Mouse (Mus musculus) ovary, postnatal 14 days (tissue): ENCODE results near the gene Slc26a6.

Experiments used
- DNase-seq: peaks from one replicate; pipeline ENCODE4 v3.0.0; 2022; ENCODE audit warnings: low spot score

Slc26a6 gene

DNA sequence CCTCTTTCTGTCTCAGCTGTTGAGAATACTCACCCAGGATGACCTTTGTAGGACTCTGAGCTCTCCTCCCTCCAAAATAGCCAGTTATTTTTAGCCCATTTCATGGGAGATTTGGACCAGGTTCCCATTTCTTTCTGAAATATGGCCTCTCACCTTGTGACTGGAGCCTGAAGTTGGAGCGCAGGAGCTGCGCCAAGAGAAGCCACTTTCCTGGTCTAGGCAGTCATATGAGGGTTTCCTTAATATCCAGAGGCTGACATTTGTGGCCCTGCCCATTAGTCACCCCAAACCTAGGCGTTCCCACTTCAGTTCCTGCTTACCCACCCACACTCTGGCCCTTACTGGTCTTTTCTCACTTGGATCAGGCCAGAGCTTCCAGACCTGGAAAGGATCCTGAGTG, at the start of gene Slc26a6:
Slc26a6 (plus strand) TSS at position 308 of the 400 bp plus-strand sequence.
- no peak for DNase-seq

DNA sequence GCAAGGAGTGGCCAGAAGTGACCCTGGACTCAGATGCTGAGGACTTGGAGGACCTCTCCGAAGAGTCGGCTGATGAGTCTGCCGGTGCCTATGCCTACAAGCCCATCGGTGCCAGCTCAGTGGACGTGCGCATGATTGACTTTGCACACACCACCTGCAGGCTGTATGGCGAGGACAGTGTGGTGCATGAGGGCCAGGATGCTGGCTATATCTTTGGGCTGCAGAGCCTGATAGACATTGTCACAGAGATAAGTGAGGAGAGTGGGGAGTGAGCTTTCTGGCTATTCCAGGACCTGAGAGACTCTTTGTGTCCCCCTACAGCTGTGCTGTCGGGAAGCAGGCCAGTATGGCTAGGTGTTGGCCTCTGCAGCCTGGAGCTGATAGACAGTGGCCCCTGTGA, 47.3 kb upstream of the Slc26a6 start:
- DNase-seq, result no peak

DNA sequence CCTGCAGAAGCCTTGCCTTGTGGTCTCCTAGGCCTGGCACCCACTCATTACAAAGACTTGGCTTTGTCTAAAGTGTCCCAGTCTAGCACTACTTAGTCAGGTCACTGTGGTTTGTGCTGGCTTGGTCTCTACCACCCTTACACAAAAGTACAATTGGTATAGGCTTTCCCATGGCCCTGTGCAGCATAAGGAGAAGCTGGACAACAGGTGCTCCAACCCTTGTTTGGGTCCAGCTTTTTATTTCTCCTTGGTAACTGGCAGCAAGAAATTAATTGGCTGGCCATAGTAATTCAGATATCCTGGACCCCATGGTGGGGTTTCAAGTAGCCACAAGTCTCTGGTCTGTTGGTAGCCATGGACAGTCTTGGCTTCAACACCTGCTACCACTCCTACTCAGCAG, 46.7 kb upstream of the Slc26a6 start:
- DNase-seq, result no peak

DNA sequence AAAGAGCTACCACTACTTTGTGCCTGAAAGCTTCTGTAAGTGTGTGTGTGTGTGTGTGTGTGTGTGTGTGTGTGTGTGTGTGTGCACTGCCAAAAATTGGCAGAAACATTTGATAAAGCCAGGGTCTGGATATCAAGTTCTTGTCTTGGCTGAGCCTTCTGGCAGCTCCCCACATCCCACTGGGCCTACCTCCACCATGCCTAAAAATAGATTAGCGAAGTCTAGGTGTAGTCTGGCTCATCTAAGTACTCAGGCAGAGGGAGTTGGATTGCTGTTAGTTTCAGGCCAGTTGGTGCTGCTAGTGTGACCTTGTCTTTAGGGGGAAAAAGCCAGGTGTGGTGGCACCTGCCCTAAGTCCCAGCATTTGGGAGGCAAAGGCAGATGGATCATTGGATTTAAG, 46.3 kb upstream of the Slc26a6 start:
- DNase-seq, result no peak

DNA sequence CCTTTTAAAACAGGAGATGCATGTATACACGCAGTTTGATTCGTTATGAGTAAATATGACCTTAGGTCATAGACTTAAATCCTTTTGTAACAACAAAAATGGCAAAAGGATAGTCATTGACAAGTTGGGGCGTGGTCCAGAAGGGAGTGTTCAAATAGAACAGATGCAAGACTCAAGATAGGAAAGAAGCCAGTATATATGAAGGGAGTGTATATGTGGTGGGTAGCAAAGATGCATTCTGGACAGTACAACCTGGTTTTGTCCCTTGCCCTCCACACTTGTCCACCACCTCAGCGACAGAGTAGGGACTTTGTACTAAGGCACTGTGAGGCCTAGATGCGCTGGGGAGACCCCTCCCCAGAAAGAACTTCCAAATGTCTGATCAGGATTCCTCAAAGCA, 45.4 kb upstream of the Slc26a6 start:
- DNase-seq, result no peak

DNA sequence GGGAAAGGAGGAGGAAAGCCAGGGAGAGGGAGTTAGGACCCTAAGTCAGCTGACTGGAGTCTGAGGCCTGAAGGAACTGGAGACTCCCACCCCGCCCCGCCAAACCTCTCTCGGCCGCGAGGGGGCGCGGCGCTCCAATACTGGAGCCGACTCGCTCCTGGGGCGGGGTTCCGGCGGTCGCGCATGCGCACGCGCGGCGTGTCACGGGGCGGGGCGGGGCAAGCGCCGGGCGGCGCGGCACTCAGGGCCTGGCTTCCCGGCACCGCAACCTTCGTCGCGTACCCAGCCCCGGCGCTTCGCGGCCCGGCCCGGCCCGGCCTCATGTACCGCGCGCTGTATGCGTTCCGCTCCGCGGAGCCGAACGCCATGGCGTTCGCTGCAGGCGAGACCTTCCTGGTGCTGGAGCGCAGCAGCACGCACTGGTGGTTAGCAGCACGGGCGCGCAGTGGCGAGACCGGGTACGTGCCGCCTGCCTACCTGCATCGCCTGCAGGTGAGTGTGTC, 44.9 kb upstream of the Slc26a6 start, which contains the start of gene Nckipsd:
Nckipsd (plus strand) TSS at position 206 of the 503 bp plus-strand sequence.
- peak; percentile 96 for DNase-seq

DNA sequence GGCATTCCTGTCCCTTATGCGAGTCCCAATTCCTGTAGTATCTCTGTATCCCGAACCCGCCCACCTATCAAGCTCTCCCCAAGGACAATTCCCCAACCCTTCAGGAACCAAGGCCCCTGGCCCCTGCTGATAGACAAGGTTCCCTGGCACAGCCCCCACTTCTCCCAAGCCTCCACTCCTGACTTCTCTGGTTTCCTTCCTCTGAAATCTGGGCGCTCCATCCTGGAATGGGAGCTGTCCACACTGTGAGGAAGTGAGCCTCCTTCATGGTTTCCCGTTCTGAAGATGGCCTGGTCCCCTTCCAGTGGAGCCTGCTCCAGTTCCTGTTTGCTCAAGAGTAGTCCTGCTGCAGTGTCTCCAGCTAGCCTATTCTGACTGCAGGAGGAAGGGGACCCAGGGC, 43.9 kb upstream of the Slc26a6 start:
- no peak for DNase-seq

DNA sequence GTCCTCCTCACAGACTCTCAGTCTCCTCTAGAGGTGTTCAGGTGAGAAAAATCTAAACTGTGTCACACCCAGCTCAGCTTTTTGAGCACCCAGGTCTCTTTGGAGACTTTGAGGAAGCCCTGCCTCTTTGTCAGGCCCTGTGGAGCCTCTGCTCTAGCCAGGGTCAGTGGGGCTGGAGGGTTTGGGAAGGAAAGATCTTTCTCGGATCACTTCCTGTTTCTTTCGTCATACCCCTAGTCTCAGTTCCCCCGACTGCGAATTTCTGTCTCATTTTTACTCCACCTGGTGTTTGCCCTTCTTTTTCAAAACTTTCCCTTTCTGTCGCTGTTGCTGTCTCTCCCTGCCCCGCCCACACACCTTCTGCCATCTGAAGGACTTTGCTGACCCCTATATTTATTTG, 43.4 kb upstream of the Slc26a6 start:
- no peak for DNase-seq

DNA sequence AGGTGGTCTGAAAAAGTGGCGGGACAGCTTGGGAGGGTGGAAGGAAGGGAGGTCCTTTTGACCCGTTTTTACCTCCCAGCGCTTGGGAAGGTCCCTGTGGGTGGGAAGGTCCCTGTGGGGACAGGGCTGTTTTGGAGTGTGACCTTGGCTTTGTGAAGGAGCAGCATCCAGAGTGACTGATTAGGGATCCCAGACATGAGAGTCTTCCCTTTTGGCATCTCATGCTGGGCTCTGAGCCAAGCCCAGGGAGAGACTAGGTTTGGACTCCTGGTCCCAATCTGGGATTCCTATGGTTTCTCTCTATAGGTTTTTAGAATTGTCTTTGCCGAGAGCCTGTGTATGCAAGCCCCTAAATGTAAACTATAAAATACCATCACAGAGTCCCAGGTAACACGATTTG, 42.6 kb upstream of the Slc26a6 start:
- DNase-seq, result no peak

DNA sequence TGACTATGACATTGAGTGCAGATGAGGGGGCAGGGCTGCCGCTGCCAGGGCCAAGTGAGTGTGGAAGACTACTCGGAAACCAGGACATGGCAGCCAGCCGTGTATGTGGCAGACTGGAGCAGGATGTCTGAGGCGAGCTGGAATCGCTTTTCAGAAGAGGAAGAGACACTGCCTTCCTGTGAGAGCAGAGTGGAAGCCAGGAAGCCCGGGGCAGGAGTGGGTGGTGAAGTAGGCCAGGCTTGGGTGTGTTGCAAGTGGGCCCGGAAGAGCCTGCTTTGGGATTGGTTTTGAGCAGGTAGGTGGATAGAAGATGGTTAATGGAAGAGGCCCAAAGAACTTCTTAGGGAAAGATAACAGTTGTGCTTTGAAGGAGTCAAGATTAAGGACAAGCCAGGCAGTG, 37.5 kb upstream of the Slc26a6 start:
- no peak for DNase-seq

DNA sequence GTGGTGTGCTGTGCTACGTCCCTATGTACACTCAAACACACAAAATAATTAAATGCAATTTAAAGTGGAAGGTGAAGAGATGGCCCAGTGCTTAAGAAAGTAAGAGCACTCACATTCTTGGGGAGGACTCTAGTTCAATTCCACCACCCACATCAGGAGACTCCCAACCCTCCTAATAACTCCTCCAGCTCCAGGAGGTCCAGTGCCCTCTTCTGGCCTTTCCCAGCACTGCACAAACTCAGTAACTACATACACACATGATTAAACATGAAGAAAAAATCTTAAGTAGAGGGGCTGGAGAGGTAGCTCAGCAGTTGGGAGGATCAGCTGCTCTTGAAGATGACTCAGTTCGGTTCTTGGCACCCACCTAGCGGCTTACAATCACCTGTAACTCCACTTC, 33.6 kb upstream of the Slc26a6 start:
- DNase-seq, result no peak

DNA sequence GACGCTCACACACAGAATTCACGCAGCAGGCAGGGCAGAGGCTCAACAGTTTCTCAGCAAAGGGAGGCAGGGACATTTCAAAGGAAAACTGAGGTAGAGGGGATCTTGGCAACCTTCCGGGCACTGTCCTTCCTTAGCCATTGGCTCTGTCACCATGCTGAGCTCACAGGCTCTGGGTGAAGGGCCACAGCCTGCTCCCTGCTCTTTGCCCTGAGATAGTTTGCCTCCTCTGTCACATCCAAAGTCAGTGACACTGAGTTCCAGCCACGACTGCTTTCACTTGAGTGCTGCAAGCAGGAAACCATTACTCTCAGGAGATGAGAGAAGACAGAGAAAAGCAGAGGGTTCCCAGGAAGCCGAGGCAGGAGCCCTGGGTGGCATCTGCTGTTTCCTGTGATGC, 33.0 kb upstream of the Slc26a6 start:
- DNase-seq, result no peak

DNA sequence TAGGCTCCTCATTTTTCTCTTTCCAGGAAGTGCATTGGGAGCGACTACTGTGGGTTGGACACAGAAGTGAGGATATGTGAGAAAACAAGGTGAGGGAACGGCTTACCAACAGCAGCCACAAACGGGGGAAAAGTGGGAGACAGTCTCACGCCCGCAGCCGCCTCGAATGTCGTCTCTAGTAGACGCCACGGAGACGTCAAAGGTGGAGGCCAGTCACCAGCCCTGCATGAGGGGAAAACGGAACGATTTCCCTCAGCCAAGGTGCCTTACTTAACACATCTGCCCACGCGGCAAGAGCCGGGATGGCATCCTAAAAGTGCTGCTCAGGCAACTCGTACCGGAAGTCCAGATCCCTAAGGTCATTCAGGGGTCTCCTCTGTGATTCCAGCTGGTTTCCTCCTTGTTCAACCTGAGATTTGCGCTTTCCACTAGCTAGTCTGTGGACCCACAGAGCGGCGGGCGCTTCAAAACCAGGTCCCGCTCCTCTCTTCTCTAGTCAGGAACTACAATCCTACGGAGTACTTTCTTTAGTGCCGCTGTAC, 28.9 kb upstream of the Slc26a6 start:
- DNase-seq, result no peak

DNA sequence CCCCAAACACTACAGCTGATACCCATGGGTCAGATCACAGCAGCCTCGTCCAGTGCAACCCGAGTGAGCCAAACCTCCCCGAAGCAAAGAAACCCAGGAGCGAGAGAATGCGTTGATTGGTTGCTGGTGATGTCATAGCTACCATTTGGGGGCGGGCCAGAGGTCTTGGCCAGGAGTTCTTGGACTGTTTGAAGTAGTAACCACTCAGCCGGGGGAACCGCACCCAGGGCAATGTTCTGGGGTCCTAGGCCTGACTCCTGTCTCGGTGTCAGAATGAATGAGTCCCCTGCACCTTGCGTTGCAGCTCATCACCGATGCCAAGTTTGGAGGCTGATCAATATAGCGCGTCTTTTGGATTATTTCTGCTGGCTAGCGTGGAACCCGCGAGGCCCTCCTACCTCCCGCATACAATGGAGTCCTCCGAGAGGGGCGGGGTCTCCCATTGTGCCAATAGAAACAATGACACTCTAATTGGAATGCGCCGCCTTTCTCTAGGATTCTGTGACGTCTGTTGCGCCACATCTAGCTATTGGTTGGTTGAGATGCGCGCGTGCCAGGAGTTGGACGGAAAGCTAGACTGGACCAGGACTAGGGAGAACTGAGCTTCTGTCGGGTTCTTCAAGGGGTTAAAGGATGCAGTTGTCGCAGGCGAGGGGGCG, 28.2 kb upstream of the Slc26a6 start:
- no peak for DNase-seq

DNA sequence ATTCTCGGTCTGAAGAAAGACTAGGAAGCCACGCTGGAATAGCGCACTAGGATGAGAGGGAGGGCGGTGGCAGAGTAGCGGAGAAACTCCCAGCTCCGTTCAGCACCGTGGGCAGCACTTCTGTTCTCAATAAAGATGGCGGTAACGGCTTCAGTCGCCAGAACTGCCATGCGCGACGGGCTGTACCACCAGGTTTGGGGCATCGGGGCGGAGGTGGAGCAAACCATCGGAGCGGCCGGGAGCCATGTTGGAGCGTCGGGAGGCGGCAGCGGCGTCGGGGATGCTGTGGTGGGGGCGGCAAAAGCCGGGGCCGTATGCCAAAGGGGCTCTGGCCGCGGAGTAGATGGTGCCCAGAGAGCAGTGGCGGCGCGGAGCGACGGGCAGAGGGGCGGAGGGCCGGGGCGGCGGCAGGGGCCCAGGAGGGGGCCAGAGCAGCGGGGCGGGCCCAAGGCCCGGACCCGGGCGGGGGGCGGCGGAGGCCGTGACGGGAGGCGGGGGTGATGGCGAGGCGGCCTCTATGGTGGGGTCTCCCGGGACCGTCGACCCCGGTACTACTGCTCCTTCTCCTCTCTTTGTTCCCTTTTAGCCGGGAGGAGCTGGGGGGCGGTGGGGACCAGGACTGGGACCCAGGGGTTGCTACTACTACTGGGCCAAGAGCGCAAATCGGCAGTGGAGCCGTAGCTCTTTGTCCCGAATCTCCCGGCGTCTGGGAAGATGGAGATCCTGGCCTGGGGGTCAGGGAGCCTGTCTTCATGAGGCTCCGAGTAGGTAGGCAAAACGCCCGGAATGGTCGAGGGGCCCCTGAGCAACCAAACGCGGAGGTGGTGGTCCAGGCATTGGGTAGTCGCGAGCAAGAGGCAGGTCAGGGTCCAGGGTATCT, 27.0 kb upstream of the Slc26a6 start, which contains the start of gene Celsr3:
Celsr3 (plus strand) TSS at position 501 of the 880 bp plus-strand sequence.
- peak; percentile 45 for DNase-seq

DNA sequence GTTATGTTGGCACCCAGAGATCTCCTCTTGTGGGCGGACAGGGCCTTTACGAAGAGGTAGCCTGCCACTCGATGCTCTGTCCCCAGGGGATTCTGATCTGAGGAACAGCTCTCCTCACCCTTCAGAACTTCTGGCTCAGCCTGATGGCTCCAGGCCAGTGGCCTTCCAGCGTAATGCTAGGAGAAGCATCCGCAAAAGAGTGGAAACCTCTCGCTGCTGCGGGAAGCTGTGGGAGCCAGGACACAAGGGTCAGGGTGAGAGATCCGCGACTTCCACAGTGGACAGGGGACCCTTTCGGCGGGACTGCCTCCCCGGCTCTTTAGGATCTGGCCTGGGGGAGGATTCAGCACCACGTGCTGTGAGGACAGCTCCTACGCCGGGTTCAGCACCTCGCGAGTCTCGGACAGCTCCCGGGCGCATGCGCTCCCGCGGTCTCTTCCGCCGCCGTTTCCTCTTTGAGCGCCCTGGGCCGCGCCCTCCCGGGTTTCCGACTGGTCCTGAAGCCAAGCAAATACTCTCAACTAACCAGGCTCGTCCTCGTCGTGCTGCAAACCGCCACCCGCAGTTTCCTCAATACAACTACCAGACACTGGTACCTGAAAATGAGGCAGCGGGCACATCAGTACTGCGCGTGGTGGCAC, 26.3 kb upstream of the Slc26a6 start:
- DNase-seq, result peak; percentile 78

DNA sequence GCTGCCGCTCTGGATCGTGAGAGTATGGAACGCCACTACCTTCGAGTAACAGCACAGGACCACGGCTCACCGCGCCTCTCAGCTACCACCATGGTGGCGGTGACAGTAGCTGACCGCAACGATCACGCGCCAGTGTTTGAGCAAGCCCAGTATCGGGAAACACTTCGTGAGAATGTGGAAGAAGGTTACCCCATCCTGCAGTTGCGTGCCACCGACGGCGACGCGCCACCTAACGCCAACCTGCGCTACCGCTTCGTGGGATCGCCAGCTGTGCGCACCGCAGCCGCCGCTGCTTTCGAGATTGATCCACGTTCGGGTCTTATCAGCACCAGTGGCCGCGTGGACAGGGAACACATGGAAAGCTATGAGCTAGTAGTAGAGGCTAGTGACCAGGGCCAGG, 25.6 kb upstream of the Slc26a6 start:
- no peak for DNase-seq

DNA sequence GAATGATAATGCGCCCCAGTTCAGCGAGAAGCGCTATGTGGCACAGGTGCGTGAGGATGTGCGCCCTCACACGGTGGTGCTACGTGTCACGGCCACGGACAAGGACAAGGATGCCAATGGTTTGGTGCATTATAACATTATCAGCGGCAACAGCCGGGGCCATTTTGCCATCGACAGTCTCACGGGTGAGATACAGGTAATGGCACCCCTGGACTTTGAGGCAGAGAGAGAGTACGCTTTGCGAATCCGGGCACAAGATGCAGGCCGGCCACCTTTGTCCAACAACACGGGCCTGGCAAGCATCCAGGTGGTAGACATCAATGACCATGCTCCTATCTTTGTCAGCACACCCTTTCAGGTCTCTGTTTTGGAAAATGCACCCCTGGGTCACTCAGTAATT, 25.2 kb upstream of the Slc26a6 start:
- no peak for DNase-seq

DNA sequence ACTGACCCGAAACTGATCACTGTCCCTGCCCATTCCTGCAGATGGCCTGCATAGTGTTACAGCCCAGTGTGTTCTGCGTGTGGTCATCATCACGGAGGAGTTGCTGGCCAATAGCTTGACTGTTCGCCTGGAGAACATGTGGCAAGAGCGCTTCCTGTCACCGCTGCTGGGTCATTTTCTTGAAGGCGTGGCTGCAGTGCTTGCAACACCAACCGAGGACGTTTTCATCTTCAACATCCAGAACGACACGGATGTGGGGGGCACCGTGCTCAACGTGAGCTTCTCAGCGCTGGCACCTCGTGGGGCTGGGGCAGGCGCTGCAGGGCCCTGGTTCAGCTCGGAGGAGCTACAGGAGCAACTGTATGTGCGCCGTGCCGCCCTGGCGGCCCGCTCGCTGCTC, 21.4 kb upstream of the Slc26a6 start:
- no peak for DNase-seq

DNA sequence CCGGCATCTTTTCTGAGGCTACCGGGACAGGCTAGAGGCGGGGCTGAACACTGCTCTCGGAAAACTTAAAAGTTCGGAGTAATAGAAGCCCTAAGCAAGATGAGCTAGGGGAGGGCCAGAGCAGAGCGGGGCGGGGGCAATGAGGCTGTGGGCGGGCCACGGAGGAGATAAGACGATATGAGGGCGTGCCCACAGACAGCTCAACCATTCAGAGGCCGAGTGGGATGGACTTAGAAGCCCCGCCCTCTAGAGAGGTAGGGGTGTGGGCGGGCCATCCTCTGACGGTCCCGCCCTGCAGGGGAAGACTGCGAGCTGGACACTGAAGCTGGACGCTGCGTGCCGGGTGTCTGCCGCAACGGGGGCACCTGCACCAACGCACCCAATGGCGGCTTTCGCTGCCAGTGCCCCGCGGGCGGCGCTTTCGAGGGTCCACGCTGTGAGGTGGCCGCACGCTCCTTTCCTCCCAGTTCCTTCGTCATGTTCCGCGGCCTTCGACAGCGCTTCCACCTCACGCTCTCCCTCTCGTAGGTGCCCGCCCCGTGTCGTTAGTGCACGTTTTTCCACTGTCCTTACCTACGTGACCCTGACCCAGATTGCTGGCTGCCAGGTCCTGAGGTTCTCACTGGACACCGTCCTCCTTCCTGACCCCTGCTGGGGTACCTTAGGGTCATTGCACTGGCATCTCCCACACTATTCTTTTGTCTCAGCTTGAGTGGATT, 20.5 kb upstream of the Slc26a6 start:
- peak; percentile 75 for DNase-seq

DNA sequence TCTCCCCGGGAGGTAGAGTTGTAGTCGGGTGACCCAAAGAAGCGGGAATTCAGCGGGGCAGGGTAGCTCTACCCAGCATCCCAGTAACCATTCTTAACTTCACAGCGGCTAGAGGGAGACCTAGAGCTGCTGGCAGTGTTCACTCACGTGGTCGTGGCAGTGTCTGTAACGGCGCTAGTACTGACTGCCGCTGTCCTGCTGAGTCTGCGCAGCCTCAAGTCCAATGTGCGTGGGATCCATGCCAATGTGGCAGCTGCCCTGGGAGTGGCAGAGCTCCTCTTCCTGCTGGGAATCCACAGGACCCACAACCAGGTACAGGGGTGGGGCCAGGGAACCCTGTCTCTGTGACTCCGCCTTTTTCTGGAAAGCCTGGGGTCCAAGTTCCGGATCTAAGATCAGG, 10.1 kb upstream of the Slc26a6 start:
- DNase-seq, result no peak

DNA sequence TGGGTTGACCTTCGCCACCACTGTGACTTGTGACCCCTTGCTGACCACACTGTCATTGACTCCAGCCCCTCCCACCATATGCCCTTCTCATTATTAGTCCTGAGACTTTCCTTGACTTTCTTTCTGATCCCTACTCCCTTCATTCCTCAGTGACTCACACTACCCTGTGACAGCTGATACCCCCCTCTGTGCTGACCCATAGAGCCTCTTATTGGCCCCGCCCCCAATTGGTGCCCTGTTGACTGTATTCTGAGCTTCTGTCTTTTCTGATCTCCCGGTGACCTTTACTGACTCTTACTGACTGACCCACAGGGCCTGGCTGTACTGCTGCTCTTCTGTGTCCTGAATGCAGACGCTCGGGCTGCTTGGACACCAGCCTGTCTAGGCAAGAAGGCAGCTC, 7.7 kb upstream of the Slc26a6 start:
- DNase-seq, result no peak
